Mouse (Mus musculus) heart, embryonic 13.5 days (tissue): Measurements from ENCODE around the gene Sele. TPM values are rescaled to one million over a fixed set of nuclear protein-coding genes. Genes with fewer than 3 reads are reported as not detected.

ENCODE experiments used
- ATAC-seq: fragments of 200-750 bp; cut with Nextera tagmentation; 2 replicates; pipeline ENCODE4 v1.8.0; 2017; ENCODE audit warnings: moderate TSS enrichment; ENCODE audit not compliant: insufficient number of reproducible peaks, low FRiP score, low TSS enrichment; ENCODE audit errors: extremely low read depth
- H3K27ac ChIP-seq: fragments of 300-500 bp; sonication (generic); replicated peaks from 2 replicates; pipeline ENCODE4 v1.5.1; 2015; ENCODE audit warnings: moderate library complexity, mild to moderate bottlenecking, inconsistent platforms
- H3K27me3 ChIP-seq: fragments of 300-500 bp; sonication (generic); replicated peaks from 2 replicates; pipeline ENCODE4 v1.6.1; 2015; ENCODE audit warnings: mild to moderate bottlenecking, inconsistent platforms
- H3K36me3 ChIP-seq: fragments of 300-500 bp; sonication (generic); 2 replicates; pipeline ENCODE4 v1.6.1; 2015; ENCODE audit warnings: mild to moderate bottlenecking, inconsistent platforms
- H3K4me1 ChIP-seq: fragments of 300-500 bp; sonication (generic); 2 replicates; pipeline ENCODE4 v1.6.1; 2015; ENCODE audit warnings: inconsistent platforms
- H3K4me2 ChIP-seq: fragments of 300-500 bp; sonication (generic); 2 replicates; pipeline ENCODE4 v1.6.1; 2015; ENCODE audit warnings: inconsistent platforms, mild to moderate bottlenecking, moderate library complexity
- H3K4me3 ChIP-seq: fragments of 300-500 bp; sonication (generic); 2 replicates; pipeline ENCODE4 v1.5.1; 2015; ENCODE audit warnings: moderate library complexity, mild to moderate bottlenecking, inconsistent platforms
- H3K9ac ChIP-seq: fragments of 300-500 bp; sonication (generic); 2 replicates; pipeline ENCODE4 v1.6.1; 2015; ENCODE audit warnings: inconsistent platforms, mild to moderate bottlenecking, moderate library complexity
- H3K9me3 ChIP-seq: fragments of 300-500 bp; sonication (generic); 2 replicates; pipeline ENCODE4 v1.6.1; 2016; ENCODE audit warnings: inconsistent platforms
- WGBS: fragments of 180-500 bp; shearing (Covaris S2); methylation state at CpG from one replicate; pipeline ENCODE4 v1.1.7; 2015; ENCODE audit warnings: mixed read lengths; 5-methylcytosine and 5-hydroxymethylcytosine counted together
- polyA plus RNA-seq: library from polyadenylated mRNA; unstranded; fragments of >200 nt; fragmentation: Nextera tagmentation; extraction: Ambion mirVana; gene quantifications from 2 replicates; pipeline ENCODE4 v1.2.1, GENCODE M21; 2015

Gene Sele
- polyA plus RNA-seq, 1 experiment from 2014 or later, result 0.57 TPM

DNA sequence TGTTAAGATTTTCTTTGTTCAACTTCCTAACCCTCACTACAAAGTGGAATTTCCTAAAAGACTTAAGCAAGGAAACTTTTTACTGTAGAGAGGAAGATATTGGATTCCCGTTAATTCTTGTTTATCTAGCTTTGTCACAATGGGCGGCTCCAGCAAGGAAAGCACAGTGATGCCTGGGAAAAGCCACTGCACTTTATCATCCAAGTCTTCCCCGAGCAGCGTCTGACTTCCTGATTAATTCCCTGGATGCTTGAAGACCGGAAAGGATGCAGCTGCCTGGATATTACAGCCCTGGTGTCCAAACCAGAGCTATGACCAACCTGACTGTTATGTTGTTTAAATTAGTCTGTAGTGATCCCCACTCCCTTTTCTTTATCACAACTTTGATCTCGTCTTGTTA is 48.7 kb downstream of the Sele start:
- no peak overlapping the region for H3K27ac ChIP-seq
- no peaks in the 10 kb centered on the region for H3K36me3 ChIP-seq
- H3K9me3 ChIP-seq, result no peaks in the 10 kb centered on the region
- 0 out of 2 replicates have a peak, but pooled peaks cover 2% of the 10 kb centered on the region for H3K27me3 ChIP-seq
- WGBS, result 34% methylated on average over 6 of the region's 6 CpGs
- H3K4me3 ChIP-seq, result no peak overlapping the region
- H3K4me2 ChIP-seq, result no peak overlapping the region
- no peak for ATAC-seq
- no peak overlapping the region for H3K9ac ChIP-seq
- no peaks in the 10 kb centered on the region for H3K4me1 ChIP-seq

DNA sequence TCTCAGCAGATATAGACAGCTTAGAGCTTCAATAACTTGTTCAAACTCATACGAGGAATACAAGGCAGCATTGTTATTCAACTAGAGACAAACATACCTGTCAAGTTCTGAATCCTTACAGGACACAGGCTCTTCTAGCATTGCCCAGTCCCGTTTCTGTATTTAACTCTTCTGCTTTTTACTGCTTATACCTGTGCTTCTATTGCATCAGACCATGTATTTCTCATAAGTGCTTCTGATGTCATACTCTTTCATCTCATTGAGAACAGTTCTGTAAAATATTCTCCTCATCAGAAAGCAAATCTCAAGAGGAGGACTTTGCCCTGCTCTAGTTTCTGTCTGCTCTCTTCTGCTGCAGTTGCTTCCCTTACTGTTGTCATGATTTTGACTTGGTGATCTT is 49.9 kb downstream of the Sele start:
- 0 out of 2 replicates have a peak, but pooled peaks cover 2% of the 10 kb centered on the region for H3K27me3 ChIP-seq
- H3K36me3 ChIP-seq, result no peaks in the 10 kb centered on the region
- H3K9me3 ChIP-seq, result no peaks in the 10 kb centered on the region
- no peak overlapping the region for H3K4me2 ChIP-seq
- no peak overlapping the region for H3K9ac ChIP-seq
- 72% methylated on average over 2 of the region's 2 CpGs for WGBS
- no peak for ATAC-seq
- no peak overlapping the region for H3K4me3 ChIP-seq
- no peak overlapping the region for H3K27ac ChIP-seq
- no peaks in the 10 kb centered on the region for H3K4me1 ChIP-seq

DNA sequence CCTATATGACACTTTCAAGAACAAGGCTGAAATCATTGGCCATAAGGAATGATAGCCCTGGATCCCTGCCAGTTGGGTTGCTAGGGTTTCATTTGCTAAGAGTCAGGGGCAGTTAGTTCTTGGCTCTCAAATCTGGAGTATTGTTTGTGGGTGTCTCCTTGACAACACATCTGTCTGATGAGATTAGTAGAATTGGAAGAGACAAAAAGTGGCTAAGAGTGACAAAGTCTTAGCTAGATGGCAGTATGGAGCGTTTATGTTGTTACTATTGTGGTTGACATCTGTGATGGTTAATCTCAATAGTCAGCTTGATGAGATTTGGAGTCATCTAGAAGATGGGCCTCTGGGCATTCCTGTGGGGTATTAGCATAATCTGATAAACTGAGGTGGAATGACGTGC is 50.3 kb downstream of the Sele start:
- Histone ChIP-seq H3K4me1 (no peaks in the 10 kb centered on the region), H3K36me3 (no peaks in the 10 kb centered on the region), H3K9ac (no peak overlapping the region), H3K9me3 (no peaks in the 10 kb centered on the region), H3K27me3 (0 out of 2 replicates have a peak, but pooled peaks cover 2% of the 10 kb centered on the region), H3K4me2 (no peak overlapping the region), H3K27ac (no peak overlapping the region), H3K4me3 (no peak overlapping the region)
- WGBS, result 62% methylated on average over 2 of the region's 2 CpGs
- no peak for ATAC-seq

Other genes with a start within 250 kb of the Sele start
- 10.0 and 11.0 TPM in 2 replicates for gene Scyl3, start 119.1 kb upstream of the Sele start, polyA plus RNA-seq
- 14.5 and 15.5 TPM in 2 replicates for gene BC055324, start 53.4 kb upstream of the Sele start, polyA plus RNA-seq
- gene Mettl18, start 53.3 kb upstream of the Sele start, polyA plus RNA-seq, result 5.0 and 7.0 TPM in 2 replicates
- gene Sell, start 13.7 kb downstream of the Sele start, polyA plus RNA-seq, result 0.31 and 0.72 TPM in 2 replicates
- 0.08 and 0.23 TPM in 2 replicates for gene Selp, start 67.0 kb downstream of the Sele start, polyA plus RNA-seq
- 0.24 and 0.38 TPM in 2 replicates for gene F5, start 103.6 kb downstream of the Sele start, polyA plus RNA-seq
- 6.6 and 8.7 TPM in 2 replicates for gene Slc19a2, start 200.8 kb downstream of the Sele start, polyA plus RNA-seq
- 8.7 and 9.5 TPM in 2 replicates for gene Ccdc181, start 227.4 kb downstream of the Sele start, polyA plus RNA-seq